Mouse (Mus musculus) lung, embryonic 14.5 days (tissue): ENCODE results near the gene Ptcd3. TPM values are rescaled to one million over a fixed set of nuclear protein-coding genes. Genes with fewer than 3 reads are reported as not detected.

ENCODE experiments used
- ATAC-seq: fragments of 200-750 bp; cut with Nextera tagmentation; 2 replicates; pipeline ENCODE4 v1.8.0; 2017; ENCODE audit warnings: mild to moderate bottlenecking, moderate TSS enrichment, moderate library complexity; ENCODE audit not compliant: insufficient read depth
- DNase-seq: peaks from one replicate; pipeline ENCODE4 v3.0.0-alpha.2; 2015
- H3K27ac ChIP-seq: fragments of 300-500 bp; sonication (generic); 2 replicates; pipeline ENCODE4 v1.5.1; 2014; ENCODE audit warnings: low read depth, mild to moderate bottlenecking, moderate library complexity
- H3K27me3 ChIP-seq: fragments of 300-500 bp; sonication (generic); 2 replicates; pipeline ENCODE4 v1.6.1; 2014; ENCODE audit warnings: low read length, control low read depth; ENCODE audit not compliant: insufficient read depth
- H3K36me3 ChIP-seq: fragments of 300-500 bp; sonication (generic); 2 replicates; pipeline ENCODE4 v1.6.1; 2014; ENCODE audit warnings: control low read depth; ENCODE audit not compliant: insufficient read depth
- H3K4me1 ChIP-seq: fragments of 300-500 bp; sonication (generic); 2 replicates; pipeline ENCODE4 v1.6.1; 2014; ENCODE audit warnings: antibody characterized with exemption, control low read depth; ENCODE audit not compliant: insufficient read depth
- H3K4me2 ChIP-seq: fragments of 300-500 bp; sonication (generic); 2 replicates; pipeline ENCODE4 v1.6.1; 2014; ENCODE audit warnings: mild to moderate bottlenecking
- H3K4me3 ChIP-seq: fragments of 300-500 bp; sonication (generic); 2 replicates; pipeline ENCODE4 v1.5.1; 2014; ENCODE audit warnings: low read depth, low read length
- H3K9ac ChIP-seq: fragments of 300-500 bp; sonication (generic); 2 replicates; pipeline ENCODE4 v1.6.1; 2014
- H3K9me3 ChIP-seq: fragments of 300-500 bp; sonication (generic); 2 replicates; pipeline ENCODE4 v1.6.1; 2016; ENCODE audit warnings: low read depth, low read length, control low read depth
- CTCF ChIP-seq: IDR thresholded peaks from 2 replicates; pipeline ENCODE4 v1.5.1; 2016; ENCODE audit warnings: antibody characterized with exemption, low read depth
- WGBS: fragments of 180-500 bp; shearing (Covaris S2); extraction: QIAGEN DNeasy Blood & Tissue Kit; methylation state at CpG from one replicate; pipeline ENCODE4 v1.1.7; 2014; 5-methylcytosine and 5-hydroxymethylcytosine counted together
- polyA plus RNA-seq: library from polyadenylated mRNA; unstranded; fragments of >200 nt; fragmentation: Nextera tagmentation; extraction: Ambion mirVana; gene quantifications from 2 replicates; pipeline ENCODE4 v1.2.1, GENCODE M21; 2014

The Ptcd3 gene
- polyA plus RNA-seq, 1 experiment from 2014 or later: 115 TPM

- ATAC-seq (no peak), DNase-seq (no peak)
- Histone ChIP-seq H3K36me3 (peaks cover 92% of the 10 kb centered on the region), H3K9ac (no peak overlapping the region), H3K9me3 (no peaks in the 10 kb centered on the region), H3K4me3 (no peak overlapping the region), H3K4me1 (no peaks in the 10 kb centered on the region), H3K27me3 (no peaks in the 10 kb centered on the region), H3K4me2 (no peak overlapping the region), H3K27ac (no peak overlapping the region)
- no peak for TF ChIP-seq CTCF
- 97% methylated on average over 7 of the region's 7 CpGs for WGBS
Observed at GRCm38 (mm10) chr6:71920752-71921151, 12.2 kb upstream of the Ptcd3 start.

GRCm38 (mm10) chr6:71911686-71912450 lies 3.3 kb upstream of the Ptcd3 start:
- no peaks in the 10 kb centered on the region for H3K27me3 ChIP-seq
- H3K9me3 ChIP-seq: no peaks in the 10 kb centered on the region
- no peak for ATAC-seq
- WGBS: 42% methylated on average over 5 of the region's 5 CpGs
- H3K9ac ChIP-seq: no peak overlapping the region
- no peak for DNase-seq
- TF ChIP-seq CTCF: no peak
- no peak overlapping the region for H3K27ac ChIP-seq
- H3K4me3 ChIP-seq: no peak overlapping the region
- H3K36me3 ChIP-seq: peaks cover 43% of the 10 kb centered on the region
- no peak overlapping the region for H3K4me2 ChIP-seq
- H3K4me1 ChIP-seq: peaks cover 3% of the 10 kb centered on the region; the same call in 1 of the 2 replicates

- DNase-seq (peak; percentile 15), ATAC-seq (no peak)
- WGBS: 62% methylated on average over 6 of the region's 6 CpGs
- no peak for TF ChIP-seq CTCF
- no peak overlapping the region for H3K9ac ChIP-seq
- peak overlapping the region; percentile 90 for H3K4me2 ChIP-seq
- peaks cover 3% of the 10 kb centered on the region; the same call in 1 of the 2 replicates for H3K4me1 ChIP-seq
- H3K4me3 ChIP-seq: peak overlapping the region; percentile 69
- H3K9me3 ChIP-seq: no peaks in the 10 kb centered on the region
- H3K36me3 ChIP-seq: peaks cover 41% of the 10 kb centered on the region
- H3K27me3 ChIP-seq: no peaks in the 10 kb centered on the region
- H3K27ac ChIP-seq: no peak overlapping the region
Observed at GRCm38 (mm10) chr6:71909840-71910239, 1.3 kb upstream of the Ptcd3 start.

- H3K27ac ChIP-seq: no peak overlapping the region; the same call in 1 of the 2 replicates
- H3K36me3 ChIP-seq: peaks cover 43% of the 10 kb centered on the region
- 19% methylated on average over 10 of the region's 10 CpGs for WGBS
- peaks cover 3% of the 10 kb centered on the region; the same call in 1 of the 2 replicates for H3K4me1 ChIP-seq
- no peaks in the 10 kb centered on the region for H3K27me3 ChIP-seq
- peak overlapping the region; percentile 69 for H3K4me3 ChIP-seq
- peak; percentile 2; the same call in 1 of the 2 replicates for ATAC-seq
- no peak for DNase-seq
- H3K4me2 ChIP-seq: peak overlapping the region; percentile 90
- no peaks in the 10 kb centered on the region for H3K9me3 ChIP-seq
- TF ChIP-seq CTCF: no peak
- peak overlapping the region; percentile 78 for H3K9ac ChIP-seq
Observed at GRCm38 (mm10) chr6:71909384-71909783, 834 bp upstream of the Ptcd3 start.

- Histone ChIP-seq H3K27me3 (no peaks in the 10 kb centered on the region), H3K27ac (no peak overlapping the region), H3K4me3 (peak overlapping the region; percentile 69), H3K36me3 (peaks cover 46% of the 10 kb centered on the region), H3K9ac (peak overlapping the region; percentile 78), H3K4me2 (peak overlapping the region; percentile 90), H3K4me1 (peaks cover 3% of the 10 kb centered on the region; the same call in 1 of the 2 replicates), H3K9me3 (no peaks in the 10 kb centered on the region)
- WGBS: 3% methylated on average over 4 of the region's 4 CpGs
- TF ChIP-seq CTCF: no peak
- DNase-seq: peak; percentile 17
- ATAC-seq: no peak
Observed at GRCm38 (mm10) chr6:71907702-71908235, 781 bp downstream of the Ptcd3 start.

GRCm38 (mm10) chr6:71893263-71893662 lies 15.3 kb downstream of the Ptcd3 start:
- ATAC-seq (no peak), DNase-seq (no peak)
- Histone ChIP-seq H3K9me3 (no peaks in the 10 kb centered on the region), H3K36me3 (peaks cover 98% of the 10 kb centered on the region), H3K9ac (no peak overlapping the region), H3K4me1 (no peaks in the 10 kb centered on the region), H3K4me2 (no peak overlapping the region), H3K27me3 (no peaks in the 10 kb centered on the region), H3K4me3 (no peak overlapping the region), H3K27ac (no peak overlapping the region)
- 89% methylated on average over 4 of the region's 4 CpGs for WGBS
- TF ChIP-seq CTCF: no peak

- H3K36me3 ChIP-seq: peaks cover 86% of the 10 kb centered on the region
- H3K27ac ChIP-seq: no peak overlapping the region
- no peak overlapping the region for H3K4me2 ChIP-seq
- H3K9ac ChIP-seq: no peak overlapping the region
- H3K4me3 ChIP-seq: no peak overlapping the region
- 89% methylated on average over 3 of the region's 3 CpGs for WGBS
- H3K4me1 ChIP-seq: no peaks in the 10 kb centered on the region
- H3K27me3 ChIP-seq: no peaks in the 10 kb centered on the region
- H3K9me3 ChIP-seq: no peaks in the 10 kb centered on the region
- TF ChIP-seq CTCF: 0 out of 2 replicates have a peak, but pooled peaks have one; percentile 2
- ATAC-seq: peak; percentile 46; the same call in 1 of the 2 replicates
- DNase-seq: no peak
Observed at GRCm38 (mm10) chr6:71877965-71878760, 30.4 kb downstream of the Ptcd3 start.
